Mouse (Mus musculus): ENCODE measurements around the gene Gadd45g.

- TF ChIP-seq CTCF (IDR thresholded peaks at IDR 0.05; ENCODE audit: control insufficient read depth, insufficient read depth, insufficient read length) = peak; percentile 37
- no peak for TF ChIP-seq MYOD1 (IDR thresholded peaks at IDR 0.05; ENCODE audit: control insufficient read depth, insufficient read length, low read depth)
- no peak for TF ChIP-seq USF1 (IDR thresholded peaks at IDR 0.05; ENCODE audit: low read depth)
These were observed 7.0 kb upstream of the Gadd45g start for GRCm38 (mm10) chr13:51839250-51840026.
